Mouse (Mus musculus) embryo, embryonic 11.5 days (tissue): Measurements from ENCODE around the gene Cyp46a1.

Experiments used
- DNase-seq: peaks from one replicate; pipeline ENCODE4 v3.0.0-alpha.2; 2012; ENCODE audit warnings: low read depth, low spot score

The Cyp46a1 gene

GRCm38 (mm10) chr12:108333895-108334445, at the start of gene Cyp46a1:
TSS of gene Cyp46a1 (plus strand) at chr12:108334381.
- DNase-seq, result peak; percentile 99

- no peak for DNase-seq
Observed at GRCm38 (mm10) chr12:108284455-108285224, 49.5 kb upstream of the Cyp46a1 start.

DNA sequence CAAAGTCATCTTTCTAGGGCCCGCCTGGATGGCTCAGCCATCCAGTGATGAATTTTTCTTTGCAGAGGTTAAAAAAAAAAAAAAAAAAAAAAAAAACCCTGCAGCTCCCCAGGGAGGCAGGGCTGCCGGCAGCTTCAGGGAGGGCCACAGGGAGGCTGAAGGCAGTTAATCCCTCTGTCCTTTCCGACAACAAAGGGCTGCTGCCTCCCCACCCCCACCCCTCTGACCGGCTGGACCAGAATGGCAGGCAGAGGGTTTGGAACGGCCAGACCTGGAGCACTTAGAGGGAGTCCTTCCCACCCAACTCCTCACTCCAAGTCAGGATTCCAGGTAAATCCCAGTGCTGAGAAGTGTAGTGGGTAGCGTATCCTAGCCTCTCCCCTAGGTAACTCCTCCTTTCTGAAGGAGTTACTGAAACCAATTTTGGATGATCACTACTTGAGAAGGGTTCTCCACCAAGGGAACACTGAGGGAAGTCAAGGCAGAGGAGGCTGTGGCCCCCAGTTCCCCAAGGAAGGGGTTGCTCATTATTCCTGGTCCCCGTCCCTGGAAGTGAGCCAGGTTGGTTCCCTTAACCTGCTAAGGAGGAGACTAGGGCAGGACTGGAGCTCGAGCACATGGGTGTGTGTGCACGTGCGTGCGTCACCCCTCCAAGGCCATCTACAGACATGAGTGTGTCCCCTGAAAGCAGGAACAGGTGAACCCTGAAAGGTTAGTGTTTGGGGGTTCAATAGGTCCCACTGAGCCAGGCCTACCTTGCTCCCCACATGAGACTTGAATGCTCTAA, 48.8 kb upstream of the Cyp46a1 start:
- no peak for DNase-seq

DNA sequence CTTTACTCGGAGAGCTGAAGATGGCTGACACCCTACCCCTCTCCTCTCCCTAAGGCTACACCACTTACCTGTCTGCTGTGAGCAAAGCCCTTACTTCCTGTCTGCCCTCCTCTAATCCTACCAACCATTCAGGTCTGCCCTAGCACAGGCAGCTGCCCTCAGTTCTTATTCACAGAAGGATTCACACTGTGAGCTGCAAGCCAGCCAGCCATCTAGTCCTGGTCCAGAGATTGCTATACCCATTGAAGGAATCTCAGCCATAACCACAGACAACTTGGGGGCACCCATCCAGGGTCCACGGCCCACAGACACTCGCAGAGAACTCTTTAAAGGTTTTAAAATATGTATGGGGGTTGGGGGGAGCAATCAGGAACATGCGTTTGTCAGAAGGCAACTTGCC, 47.8 kb upstream of the Cyp46a1 start:
- no peak for DNase-seq

GRCm38 (mm10) chr12:108287011-108287410, 47.2 kb upstream of the Cyp46a1 start:
- no peak for DNase-seq

DNA sequence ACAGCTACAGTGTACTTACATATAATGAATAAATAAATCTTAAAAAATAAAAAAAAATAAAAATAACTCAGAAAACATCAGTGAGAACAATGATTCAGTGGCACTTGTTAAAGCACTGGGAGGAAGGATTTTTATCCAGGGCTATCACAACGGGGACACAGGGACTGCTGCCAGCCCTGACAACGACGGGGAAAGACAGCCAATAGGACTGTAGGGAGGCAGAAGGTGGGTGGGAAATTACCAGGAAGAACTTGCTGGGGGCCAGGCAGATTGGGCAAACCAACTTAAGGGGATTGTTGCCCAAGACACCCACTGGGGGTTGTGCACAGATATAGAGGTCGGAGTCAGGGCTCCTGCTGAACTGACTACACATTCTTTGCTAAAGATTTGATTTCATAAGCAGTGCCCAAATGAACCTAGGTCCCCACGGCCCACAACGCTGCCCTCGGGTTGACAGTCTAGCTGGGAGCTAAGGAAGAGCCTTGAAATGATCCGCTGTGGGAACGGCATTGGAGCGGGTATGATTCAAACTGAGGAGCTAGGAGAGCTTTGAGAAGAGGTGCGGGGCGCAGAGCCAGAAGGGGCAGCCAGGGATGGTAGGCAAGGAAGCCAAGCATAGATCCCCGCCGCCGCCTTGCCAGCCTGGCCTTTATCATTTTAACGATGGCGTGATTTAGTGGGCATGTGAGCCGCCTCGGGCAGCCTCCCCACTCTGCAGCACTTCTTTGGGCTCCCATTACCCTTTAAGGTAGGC, 45.9 kb upstream of the Cyp46a1 start:
- DNase-seq, result no peak

DNA sequence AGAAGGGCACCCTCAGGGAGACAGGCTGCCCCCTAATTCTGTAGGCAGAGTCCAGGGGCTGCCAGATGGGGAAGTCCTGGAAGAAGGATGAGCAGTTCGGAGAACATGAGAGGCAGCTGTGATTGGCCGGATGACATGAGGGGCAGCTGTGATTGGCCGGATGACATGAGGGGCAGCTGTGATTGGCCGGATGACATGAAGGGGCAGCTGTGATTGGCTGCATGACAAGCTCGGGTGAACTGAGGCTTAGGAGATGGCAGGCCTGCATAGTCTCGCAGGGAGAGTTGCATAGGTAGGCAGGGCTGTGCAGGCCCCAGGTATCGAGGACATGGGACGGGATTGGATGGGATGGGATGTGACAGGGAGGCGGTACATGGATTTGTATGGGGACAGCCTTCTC, 41.8 kb upstream of the Cyp46a1 start:
- DNase-seq, result no peak

GRCm38 (mm10) chr12:108292957-108293356, 41.2 kb upstream of the Cyp46a1 start:
- no peak for DNase-seq

GRCm38 (mm10) chr12:108294620-108295019, 39.6 kb upstream of the Cyp46a1 start:
- no peak for DNase-seq

DNA sequence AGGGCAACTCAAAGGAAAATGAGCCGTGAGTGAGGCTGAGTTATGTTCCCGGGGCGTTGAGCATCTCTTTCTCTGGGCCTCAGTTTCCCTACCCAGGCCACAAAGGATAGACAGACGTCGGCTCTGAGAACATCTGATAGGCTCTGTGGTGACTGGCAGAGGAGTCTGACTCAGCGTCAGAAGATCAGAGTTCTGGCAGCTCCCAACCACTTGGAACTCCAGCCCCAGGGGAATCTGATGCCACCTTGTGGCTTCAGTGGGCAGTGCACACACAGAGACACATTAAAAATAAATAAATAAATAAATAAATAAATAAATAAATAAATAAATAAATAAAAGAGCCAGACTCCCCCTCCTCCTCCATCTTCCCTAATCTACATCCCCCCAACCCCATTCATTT, 37.1 kb upstream of the Cyp46a1 start:
- DNase-seq, result no peak

DNA sequence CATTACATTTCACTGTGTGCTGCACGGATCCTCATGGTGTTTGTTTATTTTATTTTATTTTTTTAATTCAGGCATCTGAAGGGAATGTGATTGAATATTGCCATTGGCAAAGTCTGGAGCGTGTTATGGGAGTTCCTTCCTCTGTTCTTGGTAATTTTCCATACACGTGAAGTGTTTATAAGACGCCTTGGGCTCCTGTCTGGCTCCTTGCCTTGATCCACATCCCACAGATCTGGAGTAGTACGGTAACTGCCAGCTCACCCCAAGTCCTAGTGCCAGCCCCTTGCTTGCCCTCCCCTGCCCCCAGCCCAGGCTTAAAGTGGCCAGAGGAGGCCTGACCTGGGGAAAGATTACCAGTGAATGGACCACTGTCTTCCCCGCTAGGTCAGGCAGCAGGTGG, 33.2 kb upstream of the Cyp46a1 start:
- no peak for DNase-seq

- no peak for DNase-seq
Observed at GRCm38 (mm10) chr12:108303778-108304365, 30.3 kb upstream of the Cyp46a1 start.

- no peak for DNase-seq
Observed at GRCm38 (mm10) chr12:108305172-108305571, 29.0 kb upstream of the Cyp46a1 start.

- DNase-seq, result no peak
Observed at GRCm38 (mm10) chr12:108305812-108306794, 28.1 kb upstream of the Cyp46a1 start, which contains the start of gene Hhipl1. TSS of gene Hhipl1 (plus strand) at chr12:108306270.

GRCm38 (mm10) chr12:108307553-108307952, 26.6 kb upstream of the Cyp46a1 start:
- DNase-seq, result no peak

GRCm38 (mm10) chr12:108308363-108308856, 25.8 kb upstream of the Cyp46a1 start:
- no peak for DNase-seq

GRCm38 (mm10) chr12:108309116-108309794, 24.9 kb upstream of the Cyp46a1 start:
- no peak for DNase-seq

DNA sequence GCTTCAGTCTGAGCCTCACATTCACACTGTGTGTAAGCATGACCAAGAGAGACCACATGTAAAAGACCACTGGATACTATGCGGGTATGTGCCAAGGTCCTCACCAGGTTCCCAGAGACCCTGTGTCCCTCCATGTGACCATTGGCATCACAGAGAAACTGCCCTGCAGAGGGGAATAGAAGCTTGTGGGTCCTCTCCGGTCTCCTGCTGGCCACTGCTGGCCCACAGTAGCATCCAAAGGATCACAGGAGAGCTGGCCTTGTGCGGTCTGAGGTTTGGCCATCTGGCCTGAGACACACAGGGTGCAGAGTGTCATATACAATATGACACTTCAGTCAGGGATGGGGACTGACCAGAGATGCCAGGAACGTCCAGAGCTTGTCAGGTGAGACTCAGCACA, 24.1 kb upstream of the Cyp46a1 start:
- no peak for DNase-seq

DNA sequence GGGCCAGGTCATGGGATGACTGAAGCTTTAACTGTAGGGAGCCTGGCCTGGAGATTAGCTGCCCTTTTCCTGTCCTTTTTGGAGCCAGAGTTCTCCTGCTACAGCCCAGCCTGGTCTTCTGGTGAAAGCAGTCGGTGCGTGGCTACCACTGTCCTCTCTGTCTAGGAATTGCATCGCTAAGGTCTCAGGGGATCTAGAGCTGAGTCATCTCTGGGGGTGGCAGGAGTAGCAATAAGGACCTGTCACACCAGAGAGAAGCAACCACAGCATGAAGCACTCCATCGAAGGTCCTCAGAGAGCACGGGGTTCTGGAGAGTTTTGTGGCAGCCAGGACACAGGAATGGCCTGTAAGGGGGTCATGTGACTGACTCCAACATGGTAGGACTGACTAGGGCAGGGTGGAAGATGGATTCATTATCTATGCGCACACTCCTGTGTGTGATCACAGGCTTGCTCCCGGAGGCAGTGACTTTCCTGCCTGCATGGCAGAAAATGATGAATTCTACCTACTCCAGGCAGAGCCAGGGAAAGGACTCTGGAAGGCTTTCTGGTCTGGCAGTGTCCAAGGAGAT, 23.6 kb upstream of the Cyp46a1 start:
- DNase-seq, result no peak
